Mouse (Mus musculus): ENCODE results near the gene Wwtr1.

DNA sequence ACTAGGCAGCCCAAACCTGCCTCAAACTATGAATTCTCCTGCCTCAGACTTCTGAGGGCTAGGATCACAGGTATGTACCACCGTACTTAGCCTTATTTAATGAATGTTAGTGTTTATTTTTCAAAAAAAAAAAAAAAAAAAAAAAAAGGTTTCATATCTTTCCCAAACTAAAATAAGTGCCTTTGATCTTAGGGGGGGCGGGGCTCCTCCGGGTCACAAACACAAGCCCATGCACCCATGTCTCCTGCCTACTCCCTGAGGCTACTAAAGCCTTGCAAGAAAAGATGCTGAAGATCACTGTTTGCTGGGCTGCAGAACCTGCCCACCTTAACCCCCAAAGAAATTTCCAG lies 20.8 kb downstream of the Wwtr1 start:
- no peak for TF ChIP-seq POLR2A (IDR thresholded peaks at IDR 0.05; ENCODE audit: borderline replicate concordance, extremely low read depth, insufficient read depth, insufficient read length, poor library complexity, severe bottlenecking)
- TF ChIP-seq CTCF (IDR thresholded peaks at IDR 0.05; ENCODE audit: borderline replicate concordance, extremely low read depth, insufficient read depth, insufficient read length) = no peak

Data from brain, embryonic 14.5 days (tissue).